Mouse (Mus musculus): ENCODE measurements around the gene Duxbl3. TPM values are rescaled to one million over a fixed set of nuclear protein-coding genes. Genes with fewer than 3 reads are reported as not detected.

Duxbl3 gene
- not detected for total RNA-seq (2023)

GRCm38 (mm10) chr14:26257756-26258617 lies at the start of gene Duxbl3:
Gene Duxbl3 (plus strand): TSS chr14:26257962.

Other genes with a start within 250 kb of the Duxbl3 start
- not detected for gene Gm9780, start 215.3 kb upstream of the Duxbl3 start, total RNA-seq (2023)
- gene Tmem254c, start 190.6 kb upstream of the Duxbl3 start, total RNA-seq (2023) = 1 to 10 TPM; 5.0 to 9.3 TPM
- gene Cphx2, start 176.4 kb upstream of the Duxbl3 start, total RNA-seq (2023) = not detected
- gene Cphx3, start 175.7 kb upstream of the Duxbl3 start, total RNA-seq (2023) = not detected
- not detected for gene Duxbl2, start 139.6 kb upstream of the Duxbl3 start, total RNA-seq (2023)
- gene Plac9b, start 75.5 kb upstream of the Duxbl3 start, total RNA-seq (2023) = not detected
- gene Tmem254b, start 50.9 kb upstream of the Duxbl3 start, total RNA-seq (2023) = 1 to 10 TPM; 4.8 to 9.7 TPM

Data from neutrophil, adult 83 days (primary cell).